Mouse (Mus musculus): ENCODE data around the gene Daam1.

DNA sequence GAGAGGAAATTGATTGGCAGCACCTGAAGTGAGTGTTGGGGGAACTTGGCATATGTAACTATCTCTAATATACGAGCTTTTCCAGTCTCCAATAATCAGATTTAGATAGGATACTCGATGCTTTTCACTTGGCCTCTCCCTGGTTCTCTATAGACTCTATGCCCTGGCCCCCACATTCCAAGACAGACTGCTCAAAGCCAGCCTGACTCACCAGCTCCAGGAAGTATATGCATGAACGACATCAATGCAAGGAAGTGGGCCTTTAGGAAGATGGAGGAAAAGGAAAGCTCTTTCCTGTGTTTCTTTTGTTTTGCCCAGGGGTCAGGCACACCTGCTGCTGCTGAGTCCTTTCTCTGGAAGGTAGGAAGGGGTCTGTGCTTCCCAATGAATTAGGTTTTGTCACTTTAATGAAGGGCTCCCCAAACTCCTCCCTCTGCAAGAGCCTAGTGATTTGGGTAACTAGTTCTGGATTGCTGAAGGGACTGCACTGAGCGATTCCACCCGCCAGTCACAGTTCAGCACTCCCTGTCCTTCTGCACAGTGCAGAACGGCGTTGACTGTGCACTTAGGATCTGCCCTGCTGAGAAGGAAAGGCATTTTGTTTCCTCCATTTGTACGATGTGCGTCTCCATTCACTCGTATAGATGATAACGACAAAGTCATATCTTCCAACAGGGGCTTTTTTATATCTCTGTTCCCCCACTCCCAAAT lies 95.3 kb downstream of the Daam1 start:
- no peak for TF ChIP-seq CTCF (IDR thresholded peaks at IDR 0.05; ENCODE audit: low read depth)
- TF ChIP-seq EP300 (IDR thresholded peaks at IDR 0.05; ENCODE audit: low read depth), result no peak

Data from liver, embryonic 14.5 days (tissue).